Mouse (Mus musculus) forebrain, postnatal 0 days (tissue): ENCODE measurements at regions not wholly inside any gene's neighbourhood (a gene's known extent, or its start where the extent isn't known, plus 50 kb on each side); places are given as distances from the start of the nearest gene placed in this dataset.

Experiments
- ATAC-seq: fragments of 200-750 bp; cut with Nextera tagmentation; 2 replicates; pipeline ENCODE4 v1.8.0; 2017; ENCODE audit warnings: mild to moderate bottlenecking, moderate library complexity
- DNase-seq: peaks from one replicate; pipeline ENCODE4 v3.0.0-alpha.2; 2015
- H3K27ac ChIP-seq: fragments of 300-500 bp; sonication (generic); 2 replicates; pipeline ENCODE4 v1.5.1; 2014; ENCODE audit warnings: low read depth, mild to moderate bottlenecking, antibody characterized with exemption, low read length, moderate library complexity, mixed read lengths
- H3K27me3 ChIP-seq: fragments of 300-500 bp; sonication (generic); 2 replicates; pipeline ENCODE4 v1.6.1; 2014; ENCODE audit warnings: mild to moderate bottlenecking, low read length, mixed read lengths; ENCODE audit not compliant: insufficient read depth
- H3K36me3 ChIP-seq: fragments of 300-500 bp; sonication (generic); 2 replicates; pipeline ENCODE4 v1.6.1; 2014; ENCODE audit warnings: mild to moderate bottlenecking, moderate library complexity; ENCODE audit not compliant: insufficient read depth
- H3K4me1 ChIP-seq: fragments of 300-500 bp; sonication (generic); 2 replicates; pipeline ENCODE4 v1.6.1; 2014; ENCODE audit warnings: antibody characterized with exemption; ENCODE audit not compliant: insufficient read depth
- H3K4me2 ChIP-seq: fragments of 300-500 bp; sonication (generic); 2 replicates; pipeline ENCODE4 v1.6.1; 2014; ENCODE audit warnings: low read depth, mild to moderate bottlenecking, moderate library complexity
- H3K4me3 ChIP-seq: fragments of 300-500 bp; sonication (generic); 2 replicates; pipeline ENCODE4 v1.5.1; 2014; ENCODE audit warnings: low read depth, low read length, mixed read lengths
- H3K9ac ChIP-seq: fragments of 300-500 bp; sonication (generic); 2 replicates; pipeline ENCODE4 v1.6.1; 2014; ENCODE audit warnings: mild to moderate bottlenecking
- H3K9me3 ChIP-seq: fragments of 300-500 bp; sonication (generic); 2 replicates; pipeline ENCODE4 v1.6.1; 2016; ENCODE audit warnings: low read length
- CTCF ChIP-seq: sonication (generic); IDR thresholded peaks from 2 replicates; pipeline ENCODE4 v1.5.1; 2016; ENCODE audit warnings: antibody characterized with exemption, control low read depth, low read depth
- WGBS: fragments of 180-500 bp; shearing (Covaris S2); extraction: QIAGEN DNeasy Blood & Tissue Kit; methylation state at CpG from one replicate; pipeline ENCODE4 v1.1.7; 2014; 5-methylcytosine and 5-hydroxymethylcytosine counted together

DNA sequence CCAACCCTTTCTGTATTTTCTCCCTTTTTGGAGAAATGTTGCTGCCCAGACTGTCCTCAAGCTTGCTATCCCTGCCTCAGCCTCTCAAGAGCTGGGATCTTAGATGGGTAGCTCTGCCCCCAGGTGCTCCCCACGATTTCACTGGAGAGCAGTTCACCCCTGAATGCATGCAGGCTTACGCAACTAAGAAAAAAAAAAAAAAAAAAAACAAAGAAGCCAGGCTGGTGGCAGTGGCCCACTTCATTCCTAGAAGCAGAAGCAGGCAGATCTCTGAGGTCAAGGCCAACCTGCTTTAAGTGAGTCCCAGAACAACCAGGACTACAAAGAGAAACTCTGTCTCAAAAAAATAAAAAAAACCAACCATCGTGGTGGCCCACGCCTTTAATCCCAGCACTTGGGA is 51.2 kb upstream of the Fbxo11 start:
- Histone ChIP-seq H3K9ac (no peak overlapping the region), H3K4me2 (no peak overlapping the region), H3K27ac (no peak overlapping the region), H3K9me3 (no peaks in the 10 kb centered on the region), H3K36me3 (no peaks in the 10 kb centered on the region), H3K4me3 (no peak overlapping the region), H3K4me1 (no peaks in the 10 kb centered on the region), H3K27me3 (no peaks in the 10 kb centered on the region)
- no peak for TF ChIP-seq CTCF
- 86% methylated on average over 4 of the region's 4 CpGs for WGBS
- DNase-seq, result no peak
- ATAC-seq, result no peak

- H3K4me1 ChIP-seq, result no peaks in the 10 kb centered on the region
- H3K27ac ChIP-seq, result no peak overlapping the region
- H3K4me2 ChIP-seq, result no peak overlapping the region
- no peaks in the 10 kb centered on the region for H3K27me3 ChIP-seq
- no peaks in the 10 kb centered on the region for H3K9me3 ChIP-seq
- no peak for DNase-seq
- 90% methylated on average over 4 of the region's 4 CpGs for WGBS
- no peak overlapping the region for H3K4me3 ChIP-seq
- TF ChIP-seq CTCF, result no peak
- no peak overlapping the region for H3K9ac ChIP-seq
- no peaks in the 10 kb centered on the region for H3K36me3 ChIP-seq
- ATAC-seq, result no peak
Observed at GRCm38 (mm10) chr17:88118714-88119113, 53.6 kb upstream of the Fbxo11 start.

- ATAC-seq (no peak), DNase-seq (no peak)
- Histone ChIP-seq H3K27ac (no peak overlapping the region), H3K27me3 (no peaks in the 10 kb centered on the region), H3K4me2 (no peak overlapping the region), H3K9me3 (no peaks in the 10 kb centered on the region), H3K36me3 (no peaks in the 10 kb centered on the region), H3K4me3 (no peak overlapping the region), H3K9ac (no peak overlapping the region), H3K4me1 (no peaks in the 10 kb centered on the region)
- no peak for TF ChIP-seq CTCF
- WGBS, result 93% methylated on average over 3 of the region's 3 CpGs
Observed at GRCm38 (mm10) chr17:88123711-88124110, 58.6 kb upstream of the Fbxo11 start.

GRCm38 (mm10) chr17:88127126-88127525 is 62.0 kb upstream of the Fbxo11 start:
- no peaks in the 10 kb centered on the region for H3K9me3 ChIP-seq
- no peak for ATAC-seq
- no peak overlapping the region for H3K9ac ChIP-seq
- H3K4me3 ChIP-seq, result no peak overlapping the region
- no peaks in the 10 kb centered on the region for H3K27me3 ChIP-seq
- no peak for DNase-seq
- no peak overlapping the region for H3K27ac ChIP-seq
- TF ChIP-seq CTCF, result no peak
- H3K4me2 ChIP-seq, result no peak overlapping the region
- H3K36me3 ChIP-seq, result no peaks in the 10 kb centered on the region
- H3K4me1 ChIP-seq, result no peaks in the 10 kb centered on the region
- 81% methylated on average over 2 of the region's 2 CpGs for WGBS

DNA sequence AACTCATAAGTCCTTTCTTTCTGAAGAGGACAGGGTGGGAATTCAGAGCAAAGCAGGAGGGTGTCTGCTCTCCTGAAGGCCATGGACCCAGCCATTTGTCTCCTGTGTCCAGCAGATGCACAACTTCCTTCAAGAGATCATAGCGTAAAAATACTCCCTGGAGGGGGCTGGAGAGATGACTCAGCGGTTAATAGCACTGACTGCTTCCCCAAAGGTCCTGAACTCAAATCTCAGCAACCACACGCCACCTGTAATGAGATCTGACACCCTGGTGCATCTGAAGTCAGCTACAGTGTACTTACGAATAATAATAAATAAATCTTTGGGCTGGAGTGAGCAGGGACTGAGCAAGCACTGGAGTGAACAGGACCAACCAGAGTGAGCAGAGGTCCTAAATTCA is 66.2 kb upstream of the Fbxo11 start:
- 81% methylated on average over 4 of the region's 4 CpGs for WGBS

DNA sequence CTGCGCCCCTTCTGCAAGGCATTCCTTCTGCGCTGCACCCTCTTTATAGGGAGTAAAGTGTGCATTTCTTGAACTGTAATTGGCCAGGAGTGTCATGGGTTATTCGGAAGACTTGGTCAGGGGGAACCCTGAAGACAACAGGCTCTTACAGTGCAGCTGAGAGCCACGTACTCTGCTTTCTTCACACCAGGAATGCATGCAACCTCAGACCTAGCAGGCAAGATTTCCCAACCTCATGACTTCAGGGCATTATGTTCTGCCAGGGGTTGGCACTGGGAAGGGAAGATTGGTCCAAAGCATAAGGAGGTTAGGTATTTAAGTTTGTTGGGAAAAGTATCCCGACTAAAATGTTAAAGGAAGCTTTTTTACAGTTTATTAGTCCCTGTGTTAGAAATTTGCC is 66.9 kb upstream of the Fbxo11 start:
- no peak for TF ChIP-seq CTCF
- ATAC-seq, result no peak
- 92% methylated on average over 5 of the region's 5 CpGs for WGBS
- Histone ChIP-seq H3K9me3 (no peaks in the 10 kb centered on the region), H3K4me2 (no peak overlapping the region), H3K4me3 (no peak overlapping the region), H3K27me3 (no peaks in the 10 kb centered on the region), H3K9ac (no peak overlapping the region), H3K36me3 (no peaks in the 10 kb centered on the region), H3K27ac (no peak overlapping the region), H3K4me1 (no peaks in the 10 kb centered on the region)
- DNase-seq, result no peak

More for the DNA sequence above, 66.2 kb upstream of the Fbxo11 start:
- Histone ChIP-seq H3K9ac (no peak overlapping the region), H3K4me1 (no peaks in the 10 kb centered on the region), H3K36me3 (no peaks in the 10 kb centered on the region), H3K9me3 (no peaks in the 10 kb centered on the region), H3K27me3 (no peaks in the 10 kb centered on the region), H3K27ac (no peak overlapping the region), H3K4me2 (no peak overlapping the region), H3K4me3 (no peak overlapping the region)
- no peak for TF ChIP-seq CTCF
- DNase-seq (no peak), ATAC-seq (no peak)

DNA sequence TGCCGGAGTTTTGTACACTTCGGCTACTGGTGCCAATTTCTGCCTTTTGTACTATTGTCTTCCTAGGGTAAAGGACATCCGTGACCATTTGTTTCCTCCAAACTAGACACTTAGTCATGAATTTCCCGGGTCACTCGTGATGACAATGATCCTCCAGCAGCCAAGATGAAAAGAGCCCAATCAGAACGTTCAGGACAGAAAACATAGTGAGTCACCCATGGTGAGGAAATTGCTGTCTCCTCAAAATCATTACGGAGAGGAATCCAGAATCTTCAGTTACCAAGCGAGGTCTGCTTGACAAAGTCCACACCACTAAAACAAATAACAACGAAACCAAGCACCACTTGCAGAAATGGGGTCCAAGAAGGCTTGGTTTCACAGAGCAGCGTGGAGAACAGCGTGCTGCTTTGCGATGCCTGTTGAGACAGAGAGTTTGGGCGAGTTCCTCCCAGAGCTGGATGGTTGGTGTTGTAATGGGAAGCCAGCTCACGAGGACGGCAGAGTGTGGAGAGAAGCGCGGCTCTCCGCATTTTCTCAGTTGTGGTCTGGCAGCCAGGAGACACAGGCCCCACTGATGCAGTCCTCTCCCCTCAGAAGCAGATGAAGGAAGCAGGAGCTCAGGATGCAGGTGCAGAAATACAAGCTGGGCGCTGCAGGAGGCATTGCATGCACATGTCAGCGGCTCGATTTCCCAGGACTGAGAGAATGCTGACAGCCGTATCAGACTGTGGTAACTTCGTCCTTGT is 67.7 kb upstream of the Fbxo11 start:
- DNase-seq (no peak), ATAC-seq (no peak)
- no peaks in the 10 kb centered on the region for H3K27me3 ChIP-seq
- no peak for TF ChIP-seq CTCF
- H3K9me3 ChIP-seq, result no peaks in the 10 kb centered on the region
- no peak overlapping the region for H3K9ac ChIP-seq
- WGBS, result 74% methylated on average over 23 of the region's 23 CpGs
- H3K4me1 ChIP-seq, result no peaks in the 10 kb centered on the region
- no peak overlapping the region for H3K27ac ChIP-seq
- H3K4me3 ChIP-seq, result no peak overlapping the region
- H3K4me2 ChIP-seq, result no peak overlapping the region
- no peaks in the 10 kb centered on the region for H3K36me3 ChIP-seq
